Mouse (Mus musculus): ENCODE measurements at regions not wholly inside any gene's neighbourhood (a gene's known extent, or its start where the extent isn't known, plus 50 kb on each side); places are given as distances from the start of the nearest gene placed in this dataset.

GRCm38 (mm10) chr1:121188895-121189294 lies 143.5 kb downstream of the Insig2 start:
- Histone ChIP-seq H3K9ac (replicated peaks; ENCODE audit: low read length) (no peak overlapping the region), H3K4me2 (ENCODE audit: low read depth, low read length) (no peak overlapping the region), H3K4me3 (ENCODE audit: low read depth, low read length) (no peak overlapping the region), H3K4me1 (ENCODE audit: control insufficient read depth, insufficient read depth, low read length) (no peaks in the 10 kb centered on the region), H3K36me3 (replicated peaks; ENCODE audit: control insufficient read depth, insufficient read depth, low read depth, low read length) (no peaks in the 10 kb centered on the region), H3K27ac (replicated peaks; ENCODE audit: low read depth, low read length) (no peak overlapping the region), H3K9me3 (replicated peaks; ENCODE audit: control insufficient read depth, low read length) (no peaks in the 10 kb centered on the region), H3K27me3 (ENCODE audit: control insufficient read depth, insufficient read depth, low read length) (no peaks in the 10 kb centered on the region)
- no peak for ATAC-seq (replicated peaks; ENCODE audit: insufficient number of reproducible peaks, low FRiP score, low TSS enrichment, low read depth)
- DNase-seq (ENCODE audit: low spot score): no peak
- WGBS: 53% methylated on average over 2 of the region's 2 CpGs

GRCm38 (mm10) chr1:121194800-121195199 lies 137.6 kb downstream of the Insig2 start:
- H3K9ac ChIP-seq (replicated peaks; ENCODE audit: low read length): no peak overlapping the region
- DNase-seq (ENCODE audit: low spot score) (no peak), ATAC-seq (replicated peaks; ENCODE audit: insufficient number of reproducible peaks, low FRiP score, low TSS enrichment, low read depth) (no peak)
- 88% methylated on average over 4 of the region's 4 CpGs for WGBS
- no peak overlapping the region for H3K4me3 ChIP-seq (ENCODE audit: low read depth, low read length)
- no peak overlapping the region for H3K4me2 ChIP-seq (ENCODE audit: low read depth, low read length)
- H3K27ac ChIP-seq (replicated peaks; ENCODE audit: low read depth, low read length): no peak overlapping the region
- no peaks in the 10 kb centered on the region for H3K4me1 ChIP-seq (ENCODE audit: control insufficient read depth, insufficient read depth, low read length)
- no peaks in the 10 kb centered on the region for H3K9me3 ChIP-seq (replicated peaks; ENCODE audit: control insufficient read depth, low read length)
- H3K27me3 ChIP-seq (ENCODE audit: control insufficient read depth, insufficient read depth, low read length): no peaks in the 10 kb centered on the region
- H3K36me3 ChIP-seq (replicated peaks; ENCODE audit: control insufficient read depth, insufficient read depth, low read depth, low read length): no peaks in the 10 kb centered on the region

GRCm38 (mm10) chr1:121215843-121216242 lies 116.5 kb downstream of the Insig2 start:
- Histone ChIP-seq H3K27me3 (ENCODE audit: control insufficient read depth, insufficient read depth, low read length) (no peaks in the 10 kb centered on the region), H3K27ac (replicated peaks; ENCODE audit: low read depth, low read length) (no peak overlapping the region), H3K4me3 (ENCODE audit: low read depth, low read length) (no peak overlapping the region), H3K4me2 (ENCODE audit: low read depth, low read length) (no peak overlapping the region), H3K9ac (replicated peaks; ENCODE audit: low read length) (no peak overlapping the region), H3K4me1 (ENCODE audit: control insufficient read depth, insufficient read depth, low read length) (no peaks in the 10 kb centered on the region), H3K36me3 (replicated peaks; ENCODE audit: control insufficient read depth, insufficient read depth, low read depth, low read length) (no peaks in the 10 kb centered on the region), H3K9me3 (replicated peaks; ENCODE audit: control insufficient read depth, low read length) (no peaks in the 10 kb centered on the region)
- peak; percentile 46 for DNase-seq (ENCODE audit: low spot score)
- ATAC-seq (replicated peaks; ENCODE audit: insufficient number of reproducible peaks, low FRiP score, low TSS enrichment, low read depth): no peak
- WGBS: 14% methylated on average over 2 of the region's 2 CpGs

- Histone ChIP-seq H3K9me3 (replicated peaks; ENCODE audit: control insufficient read depth, low read length) (no peaks in the 10 kb centered on the region), H3K27me3 (ENCODE audit: control insufficient read depth, insufficient read depth, low read length) (no peaks in the 10 kb centered on the region), H3K9ac (replicated peaks; ENCODE audit: low read length) (no peak overlapping the region), H3K4me3 (ENCODE audit: low read depth, low read length) (no peak overlapping the region), H3K4me1 (ENCODE audit: control insufficient read depth, insufficient read depth, low read length) (no peaks in the 10 kb centered on the region), H3K36me3 (replicated peaks; ENCODE audit: control insufficient read depth, insufficient read depth, low read depth, low read length) (no peaks in the 10 kb centered on the region), H3K4me2 (ENCODE audit: low read depth, low read length) (no peak overlapping the region), H3K27ac (replicated peaks; ENCODE audit: low read depth, low read length) (no peak overlapping the region)
- DNase-seq (ENCODE audit: low spot score) (no peak), ATAC-seq (replicated peaks; ENCODE audit: insufficient number of reproducible peaks, low FRiP score, low TSS enrichment, low read depth) (no peak)
- 88% methylated on average over 11 of the region's 11 CpGs for WGBS
Measured at GRCm38 (mm10) chr1:121224250-121224649, 108.1 kb downstream of the Insig2 start.

GRCm38 (mm10) chr1:121226466-121227232 lies 105.7 kb downstream of the Insig2 start:
- Histone ChIP-seq H3K4me2 (ENCODE audit: low read depth, low read length) (no peak overlapping the region), H3K27me3 (ENCODE audit: control insufficient read depth, insufficient read depth, low read length) (no peaks in the 10 kb centered on the region), H3K27ac (replicated peaks; ENCODE audit: low read depth, low read length) (no peak overlapping the region), H3K4me1 (ENCODE audit: control insufficient read depth, insufficient read depth, low read length) (no peaks in the 10 kb centered on the region), H3K4me3 (ENCODE audit: low read depth, low read length) (no peak overlapping the region), H3K9me3 (replicated peaks; ENCODE audit: control insufficient read depth, low read length) (no peaks in the 10 kb centered on the region), H3K9ac (replicated peaks; ENCODE audit: low read length) (no peak overlapping the region), H3K36me3 (replicated peaks; ENCODE audit: control insufficient read depth, insufficient read depth, low read depth, low read length) (no peaks in the 10 kb centered on the region)
- WGBS: 78% methylated on average over 15 of the region's 15 CpGs
- ATAC-seq (replicated peaks; ENCODE audit: insufficient number of reproducible peaks, low FRiP score, low TSS enrichment, low read depth): 0 out of 2 replicates have a peak, but pooled peaks have one; percentile 42
- no peak for DNase-seq (ENCODE audit: low spot score)

GRCm38 (mm10) chr1:121227233-121227594 lies 105.2 kb downstream of the Insig2 start:
- H3K4me1 ChIP-seq (ENCODE audit: control insufficient read depth, insufficient read depth, low read length): no peaks in the 10 kb centered on the region
- H3K36me3 ChIP-seq (replicated peaks; ENCODE audit: control insufficient read depth, insufficient read depth, low read depth, low read length): no peaks in the 10 kb centered on the region
- no peak overlapping the region for H3K9ac ChIP-seq (replicated peaks; ENCODE audit: low read length)
- H3K27ac ChIP-seq (replicated peaks; ENCODE audit: low read depth, low read length): no peak overlapping the region
- H3K27me3 ChIP-seq (ENCODE audit: control insufficient read depth, insufficient read depth, low read length): no peaks in the 10 kb centered on the region
- 90% methylated on average over 6 of the region's 6 CpGs for WGBS
- ATAC-seq (replicated peaks; ENCODE audit: insufficient number of reproducible peaks, low FRiP score, low TSS enrichment, low read depth) (no peak), DNase-seq (ENCODE audit: low spot score) (no peak)
- no peaks in the 10 kb centered on the region for H3K9me3 ChIP-seq (replicated peaks; ENCODE audit: control insufficient read depth, low read length)
- no peak overlapping the region for H3K4me2 ChIP-seq (ENCODE audit: low read depth, low read length)
- H3K4me3 ChIP-seq (ENCODE audit: low read depth, low read length): no peak overlapping the region

GRCm38 (mm10) chr1:121243576-121243975 lies 88.8 kb downstream of the Insig2 start:
- no peak overlapping the region for H3K27ac ChIP-seq (replicated peaks; ENCODE audit: low read depth, low read length)
- H3K4me1 ChIP-seq (ENCODE audit: control insufficient read depth, insufficient read depth, low read length): no peaks in the 10 kb centered on the region
- 36% methylated on average over 6 of the region's 6 CpGs for WGBS
- H3K4me3 ChIP-seq (ENCODE audit: low read depth, low read length): no peak overlapping the region
- ATAC-seq (replicated peaks; ENCODE audit: insufficient number of reproducible peaks, low FRiP score, low TSS enrichment, low read depth) (no peak), DNase-seq (ENCODE audit: low spot score) (peak; percentile 9)
- H3K27me3 ChIP-seq (ENCODE audit: control insufficient read depth, insufficient read depth, low read length): no peaks in the 10 kb centered on the region
- no peaks in the 10 kb centered on the region for H3K9me3 ChIP-seq (replicated peaks; ENCODE audit: control insufficient read depth, low read length)
- no peak overlapping the region for H3K4me2 ChIP-seq (ENCODE audit: low read depth, low read length)
- no peak overlapping the region for H3K9ac ChIP-seq (replicated peaks; ENCODE audit: low read length)
- no peaks in the 10 kb centered on the region for H3K36me3 ChIP-seq (replicated peaks; ENCODE audit: control insufficient read depth, insufficient read depth, low read depth, low read length)

- H3K9me3 ChIP-seq (replicated peaks; ENCODE audit: control insufficient read depth, low read length): no peaks in the 10 kb centered on the region
- no peak for ATAC-seq (replicated peaks; ENCODE audit: insufficient number of reproducible peaks, low FRiP score, low TSS enrichment, low read depth)
- H3K27me3 ChIP-seq (ENCODE audit: control insufficient read depth, insufficient read depth, low read length): no peaks in the 10 kb centered on the region
- no peak for DNase-seq (ENCODE audit: low spot score)
- H3K9ac ChIP-seq (replicated peaks; ENCODE audit: low read length): no peak overlapping the region
- no peaks in the 10 kb centered on the region for H3K4me1 ChIP-seq (ENCODE audit: control insufficient read depth, insufficient read depth, low read length)
- 61% methylated on average over 2 of the region's 2 CpGs for WGBS
- no peak overlapping the region for H3K4me3 ChIP-seq (ENCODE audit: low read depth, low read length)
- H3K27ac ChIP-seq (replicated peaks; ENCODE audit: low read depth, low read length): no peak overlapping the region
- H3K4me2 ChIP-seq (ENCODE audit: low read depth, low read length): no peak overlapping the region
- no peaks in the 10 kb centered on the region for H3K36me3 ChIP-seq (replicated peaks; ENCODE audit: control insufficient read depth, insufficient read depth, low read depth, low read length)
Measured at GRCm38 (mm10) chr1:121247556-121247955, 84.8 kb downstream of the Insig2 start.
